Mouse (Mus musculus): Measurements from ENCODE around the gene Plin2. TPM values are rescaled to one million over a fixed set of nuclear protein-coding genes. Genes with fewer than 3 reads are reported as not detected.

Plin2 gene
- total and polyA plus RNA-seq, 2 experiments from 2014 or later = 37.3 to 42.7 TPM

DNA sequence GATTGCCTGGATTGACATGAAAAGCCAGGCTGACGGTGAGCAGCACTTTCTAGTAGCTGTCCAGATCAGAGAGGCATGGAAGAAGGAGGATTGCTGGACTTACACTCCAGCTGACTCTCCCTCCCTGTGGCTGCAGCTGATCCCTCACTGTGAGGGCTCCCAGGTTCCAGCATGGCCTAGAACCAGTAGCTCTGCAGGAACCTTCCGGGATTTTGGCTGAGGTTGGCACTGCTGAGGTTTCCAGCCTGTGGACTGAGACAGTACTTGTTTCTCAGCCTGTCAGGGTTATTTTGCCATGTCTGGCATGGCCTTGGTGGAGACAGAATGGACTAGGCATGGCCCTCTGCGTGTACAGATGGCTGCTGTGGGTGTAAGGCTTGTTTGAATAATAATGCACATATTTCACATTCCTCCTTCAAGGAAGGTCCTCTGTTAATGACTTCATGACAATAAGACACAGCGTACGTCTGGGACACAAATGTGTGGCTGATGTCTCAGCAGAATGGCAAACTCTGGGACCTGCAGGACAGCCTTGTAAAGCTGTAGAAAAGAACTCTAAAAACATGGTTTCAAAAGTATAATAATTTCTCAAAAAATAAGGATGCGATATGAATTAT, 40.3 kb upstream of the Plin2 start:
- no peak overlapping the region for H3K4me2 ChIP-seq (ENCODE audit: low read depth, low read length)
- H3K9me3 ChIP-seq (ENCODE audit: low read length) = no peaks in the 10 kb centered on the region
- H3K27me3 ChIP-seq (ENCODE audit: insufficient read depth, low read length) = no peaks in the 10 kb centered on the region
- DNase-seq (ENCODE audit: low spot score) (no peak), ATAC-seq (no peak)
- TF ChIP-seq CTCF (IDR thresholded peaks at IDR 0.05; ENCODE audit: low read depth) = no peak
- WGBS = 56% methylated on average over 6 of the region's 6 CpGs
- H3K4me3 ChIP-seq (ENCODE audit: low read length) = no peak overlapping the region
- H3K9ac ChIP-seq (replicated peaks; ENCODE audit: low read length) = no peak overlapping the region
- no peaks in the 10 kb centered on the region for H3K36me3 ChIP-seq (ENCODE audit: insufficient read depth, low read length)
- H3K4me1 ChIP-seq (ENCODE audit: insufficient read depth, low read length) = no peaks in the 10 kb centered on the region
- H3K27ac ChIP-seq = no peak overlapping the region

DNA sequence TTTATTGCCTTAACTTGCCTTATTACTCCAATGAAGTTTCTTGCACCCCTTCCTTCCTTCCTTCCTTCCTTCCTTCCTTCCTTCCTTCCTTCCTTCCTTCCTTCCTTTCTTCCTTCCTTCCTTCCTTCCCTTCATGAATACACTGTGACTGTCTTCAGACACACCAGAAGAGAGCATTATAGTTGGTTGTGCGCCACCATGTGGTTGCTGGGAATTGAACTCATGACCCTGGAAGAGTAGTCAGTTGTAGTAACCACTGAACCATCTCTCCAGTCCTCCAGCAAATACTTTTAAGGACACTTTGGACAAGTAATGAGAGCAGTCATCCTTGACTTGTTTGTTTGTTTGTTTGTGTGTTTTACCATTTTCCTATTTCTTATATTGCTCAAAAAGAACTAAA, 38.9 kb upstream of the Plin2 start:
- no peak for DNase-seq (ENCODE audit: low spot score)
- no peaks in the 10 kb centered on the region for H3K4me1 ChIP-seq (ENCODE audit: insufficient read depth, low read length)
- no peak for ATAC-seq
- no peaks in the 10 kb centered on the region for H3K36me3 ChIP-seq (ENCODE audit: insufficient read depth, low read length)
- no peak overlapping the region for H3K4me2 ChIP-seq (ENCODE audit: low read depth, low read length)
- WGBS = 54% methylated on average over 1 of the region's 1 CpGs
- H3K27ac ChIP-seq = no peak overlapping the region
- no peak overlapping the region for H3K4me3 ChIP-seq (ENCODE audit: low read length)
- TF ChIP-seq CTCF (IDR thresholded peaks at IDR 0.05; ENCODE audit: low read depth) = no peak
- H3K9me3 ChIP-seq (ENCODE audit: low read length) = no peaks in the 10 kb centered on the region
- H3K9ac ChIP-seq (replicated peaks; ENCODE audit: low read length) = no peak overlapping the region
- H3K27me3 ChIP-seq (ENCODE audit: insufficient read depth, low read length) = no peaks in the 10 kb centered on the region

DNA sequence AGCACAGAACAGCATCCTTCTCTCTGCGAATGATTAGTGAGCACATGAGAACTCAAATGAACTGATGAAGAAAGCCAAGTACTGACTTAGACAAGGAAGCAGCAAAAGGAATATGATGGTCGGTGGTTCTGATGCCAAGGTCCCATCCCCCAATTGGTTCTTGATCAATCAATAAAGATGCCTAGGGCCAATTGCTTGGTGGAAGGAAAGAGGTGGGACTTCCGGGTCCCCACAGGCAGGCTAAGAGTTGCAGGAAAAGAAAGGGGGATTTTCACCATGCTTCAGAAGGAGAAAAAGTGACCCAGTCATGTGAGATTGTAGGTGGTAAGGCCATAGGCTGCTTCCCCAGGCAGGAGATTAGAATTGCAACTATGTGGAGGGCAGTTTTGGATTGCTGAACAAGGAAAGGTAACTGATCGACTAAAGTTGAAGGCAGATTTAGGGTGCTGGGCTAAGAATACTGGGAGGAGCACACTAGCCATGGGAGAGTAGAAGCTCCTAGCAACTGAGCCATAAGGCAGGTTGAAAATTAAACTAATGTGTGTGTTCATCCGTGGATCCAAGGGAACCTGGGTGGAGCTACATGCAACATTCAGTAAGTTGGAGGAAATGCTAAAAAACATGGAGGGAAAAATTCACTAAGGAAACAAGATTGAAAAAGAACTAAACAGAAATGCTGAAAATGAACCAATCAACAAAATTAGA, 29.5 kb upstream of the Plin2 start:
- no peak overlapping the region for H3K4me2 ChIP-seq (ENCODE audit: low read depth, low read length)
- no peaks in the 10 kb centered on the region for H3K27me3 ChIP-seq (ENCODE audit: insufficient read depth, low read length)
- H3K36me3 ChIP-seq (ENCODE audit: insufficient read depth, low read length) = no peaks in the 10 kb centered on the region
- no peak overlapping the region for H3K4me3 ChIP-seq (ENCODE audit: low read length)
- no peak for ATAC-seq
- no peak overlapping the region for H3K27ac ChIP-seq
- no peak for DNase-seq (ENCODE audit: low spot score)
- H3K9me3 ChIP-seq (ENCODE audit: low read length) = no peaks in the 10 kb centered on the region
- TF ChIP-seq CTCF (IDR thresholded peaks at IDR 0.05; ENCODE audit: low read depth) = no peak
- H3K4me1 ChIP-seq (ENCODE audit: insufficient read depth, low read length) = no peaks in the 10 kb centered on the region
- WGBS = 80% methylated on average over 5 of the region's 5 CpGs
- H3K9ac ChIP-seq (replicated peaks; ENCODE audit: low read length) = no peak overlapping the region

DNA sequence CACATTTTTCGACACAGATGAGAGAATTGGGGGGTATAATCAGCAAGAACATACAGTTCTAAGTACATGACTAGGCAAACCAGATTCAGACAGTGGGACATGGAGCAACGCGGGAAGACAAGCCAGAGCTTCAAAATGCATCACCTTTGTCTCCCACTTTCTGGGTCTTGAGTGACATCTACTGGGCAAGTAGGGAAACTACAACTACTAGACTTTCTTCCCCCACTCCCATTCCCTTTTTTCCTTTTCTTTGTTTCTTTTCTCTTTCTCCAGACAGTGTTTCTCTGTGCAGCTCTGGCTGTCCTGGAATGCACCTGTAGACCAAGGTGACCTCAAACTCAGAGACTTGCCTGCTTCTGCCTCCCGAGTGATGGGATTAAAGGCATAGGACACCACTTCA, 27.0 kb upstream of the Plin2 start:
- no peaks in the 10 kb centered on the region for H3K27me3 ChIP-seq (ENCODE audit: insufficient read depth, low read length)
- no peak overlapping the region for H3K4me3 ChIP-seq (ENCODE audit: low read length)
- no peak overlapping the region for H3K27ac ChIP-seq
- no peaks in the 10 kb centered on the region for H3K9me3 ChIP-seq (ENCODE audit: low read length)
- WGBS = 7% methylated on average over 4 of the region's 4 CpGs
- peak; percentile 87 for TF ChIP-seq CTCF (IDR thresholded peaks at IDR 0.05; ENCODE audit: low read depth)
- DNase-seq (ENCODE audit: low spot score) = peak; percentile 78
- H3K4me1 ChIP-seq (ENCODE audit: insufficient read depth, low read length) = no peaks in the 10 kb centered on the region
- no peaks in the 10 kb centered on the region for H3K36me3 ChIP-seq (ENCODE audit: insufficient read depth, low read length)
- no peak overlapping the region for H3K4me2 ChIP-seq (ENCODE audit: low read depth, low read length)
- H3K9ac ChIP-seq (replicated peaks; ENCODE audit: low read length) = no peak overlapping the region
- ATAC-seq = peak; percentile 76; the same call in 1 of the 2 replicates

DNA sequence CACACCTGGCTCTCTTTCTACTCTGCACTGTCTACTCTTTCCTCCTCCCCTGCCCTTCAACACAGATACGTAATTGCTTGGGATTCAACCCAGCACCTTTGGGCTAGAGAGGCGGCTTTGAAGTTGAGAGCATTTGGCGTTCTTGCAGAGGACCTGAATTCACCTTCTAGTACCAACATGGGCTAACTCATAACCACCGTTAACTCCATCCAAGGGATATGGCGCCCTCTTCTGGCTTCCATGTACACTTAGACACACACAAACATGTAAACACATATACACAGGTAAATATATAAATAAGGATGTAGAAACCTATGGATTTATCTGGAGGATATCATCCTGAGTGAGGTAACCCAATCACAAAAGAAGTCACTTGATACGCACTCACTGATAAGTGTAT, 25.2 kb upstream of the Plin2 start:
- Histone ChIP-seq H3K27ac (no peak overlapping the region), H3K4me1 (ENCODE audit: insufficient read depth, low read length) (no peaks in the 10 kb centered on the region), H3K4me2 (ENCODE audit: low read depth, low read length) (no peak overlapping the region), H3K9ac (replicated peaks; ENCODE audit: low read length) (no peak overlapping the region), H3K9me3 (ENCODE audit: low read length) (no peaks in the 10 kb centered on the region), H3K4me3 (ENCODE audit: low read length) (no peak overlapping the region), H3K36me3 (ENCODE audit: insufficient read depth, low read length) (no peaks in the 10 kb centered on the region), H3K27me3 (ENCODE audit: insufficient read depth, low read length) (no peaks in the 10 kb centered on the region)
- WGBS = 53% methylated on average over 6 of the region's 6 CpGs
- TF ChIP-seq CTCF (IDR thresholded peaks at IDR 0.05; ENCODE audit: low read depth) = peak; percentile 64
- no peak for ATAC-seq
- DNase-seq (ENCODE audit: low spot score) = peak; percentile 60

DNA sequence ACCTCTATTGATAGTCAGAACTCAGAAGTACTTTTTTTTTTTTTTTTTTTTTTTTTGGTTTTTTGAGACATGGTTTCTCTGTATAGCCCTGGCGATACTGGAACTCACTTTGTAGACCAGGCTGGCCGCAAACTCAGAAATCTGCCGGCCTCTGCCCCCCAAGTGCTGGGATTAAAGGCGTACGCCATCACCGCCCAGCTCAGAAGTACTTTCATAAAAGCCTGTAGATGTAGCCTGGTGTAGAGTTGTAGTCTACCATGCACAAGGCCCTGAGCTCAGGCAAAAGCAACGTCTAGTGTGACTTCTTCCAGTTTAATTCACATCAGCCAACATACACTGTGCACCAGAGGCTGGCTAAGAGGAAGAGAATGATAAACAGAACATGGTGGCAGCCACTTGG, 23.1 kb upstream of the Plin2 start:
- no peak overlapping the region for H3K4me2 ChIP-seq (ENCODE audit: low read depth, low read length)
- no peaks in the 10 kb centered on the region for H3K27me3 ChIP-seq (ENCODE audit: insufficient read depth, low read length)
- TF ChIP-seq CTCF (IDR thresholded peaks at IDR 0.05; ENCODE audit: low read depth) = no peak
- H3K4me3 ChIP-seq (ENCODE audit: low read length) = no peak overlapping the region
- H3K9me3 ChIP-seq (ENCODE audit: low read length) = no peaks in the 10 kb centered on the region
- WGBS = 92% methylated on average over 7 of the region's 7 CpGs
- H3K4me1 ChIP-seq (ENCODE audit: insufficient read depth, low read length) = no peaks in the 10 kb centered on the region
- H3K36me3 ChIP-seq (ENCODE audit: insufficient read depth, low read length) = no peaks in the 10 kb centered on the region
- no peak for DNase-seq (ENCODE audit: low spot score)
- no peak overlapping the region for H3K27ac ChIP-seq
- ATAC-seq = no peak
- H3K9ac ChIP-seq (replicated peaks; ENCODE audit: low read length) = no peak overlapping the region

DNA sequence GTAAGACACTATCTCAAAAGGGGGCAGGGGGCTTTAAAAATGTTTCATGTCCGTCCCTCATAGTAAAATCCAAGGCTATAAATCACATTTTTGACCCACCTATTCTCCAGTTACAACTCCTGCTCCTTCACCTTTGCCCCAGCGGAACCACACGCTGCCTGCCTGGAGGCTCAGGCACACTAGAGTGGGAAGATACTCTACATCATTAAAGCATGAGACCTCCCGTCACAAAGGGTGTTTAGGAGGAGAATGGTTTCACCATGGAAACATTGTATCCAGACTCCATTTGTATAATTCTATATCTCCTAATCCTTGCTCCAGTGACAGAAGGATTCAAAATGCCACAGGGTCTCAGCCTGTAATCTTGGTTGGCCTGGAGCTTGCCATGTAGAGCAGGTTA, 21.4 kb upstream of the Plin2 start:
- Histone ChIP-seq H3K9ac (replicated peaks; ENCODE audit: low read length) (no peak overlapping the region), H3K27me3 (ENCODE audit: insufficient read depth, low read length) (no peaks in the 10 kb centered on the region), H3K27ac (no peak overlapping the region), H3K4me3 (ENCODE audit: low read length) (no peak overlapping the region), H3K36me3 (ENCODE audit: insufficient read depth, low read length) (no peaks in the 10 kb centered on the region), H3K4me2 (ENCODE audit: low read depth, low read length) (no peak overlapping the region), H3K9me3 (ENCODE audit: low read length) (no peaks in the 10 kb centered on the region), H3K4me1 (ENCODE audit: insufficient read depth, low read length) (no peaks in the 10 kb centered on the region)
- DNase-seq (ENCODE audit: low spot score) = no peak
- whole genome bisulfite sequencing = 66% methylated on average over 4 of the region's 4 CpGs
- no peak for TF ChIP-seq CTCF (IDR thresholded peaks at IDR 0.05; ENCODE audit: low read depth)
- ATAC-seq = no peak
